Mouse (Mus musculus): Measurements from ENCODE around the gene Tra2a.

DNA sequence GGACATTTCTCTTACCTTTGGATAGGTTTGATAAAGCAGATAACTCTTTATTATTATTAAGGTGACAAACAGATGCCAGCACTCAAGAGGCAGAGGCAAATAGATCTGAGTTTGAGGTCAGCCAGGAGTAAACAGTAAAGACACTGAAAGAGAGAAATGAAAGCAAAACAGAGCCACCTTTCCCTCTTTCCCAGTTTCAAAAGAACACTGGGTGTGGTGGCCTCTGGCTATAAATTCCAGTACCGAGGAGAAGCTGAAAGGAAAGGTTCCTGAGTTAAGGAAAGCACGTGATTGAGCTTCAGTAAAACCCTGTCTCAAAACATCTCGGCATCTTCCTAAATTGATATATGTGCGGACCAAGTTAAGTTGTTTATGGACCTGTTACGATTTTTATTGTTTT, 4.1 kb downstream of the Tra2a start:
- no peak for TF ChIP-seq POLR2A (IDR thresholded peaks at IDR 0.05; ENCODE audit: borderline replicate concordance, insufficient read depth, low read length)
- no peak for TF ChIP-seq CTCF (IDR thresholded peaks at IDR 0.05; ENCODE audit: borderline replicate concordance, insufficient read depth, low read depth, low read length)

Data from cerebellum, adult 2 months (tissue).